Mouse (Mus musculus) left cerebral cortex, postnatal 25 days (tissue): Measurements from ENCODE around the gene Dscam. TPM values are rescaled to one million over a fixed set of nuclear protein-coding genes. Genes with fewer than 3 reads are reported as not detected.

ENCODE experiments used
- DNase-seq, 2 experiments: peaks; one replicate each; pipeline ENCODE4 v3.0.0; 2022; ENCODE audit warnings: low spot score in 2 of 2, mixed read lengths in 1 of 2
- intact Hi-C: fragments of 180-260 bp; cut with DNase I; formaldehyde crosslinking; loops from one replicate; pipeline ENCODE4 v1.15.1; 2025
- total RNA-seq, 2 experiments: library from RNA; stranded (reverse); gene quantifications; 2 replicates each; pipeline ENCODE4 v1.2.3; 2021

The Dscam gene
- total RNA-seq, 2 experiments from 2014 or later: 41.6 to 44.0 TPM

- peak in 1 of 2 experiments; percentile 90 for DNase-seq
- intact Hi-C loops: loop anchor here (2.0 kb wide), 2 partner anchors 21 to 55 kb away; no protein-coding TSS in a partner anchor
These were observed 594.7 kb downstream of the Dscam start for GRCm38 (mm10) chr16:96575841-96576240.

- no peak for DNase-seq
- intact Hi-C loops: no loop called here
These were observed 603.1 kb downstream of the Dscam start for GRCm38 (mm10) chr16:96567428-96567827.

DNA sequence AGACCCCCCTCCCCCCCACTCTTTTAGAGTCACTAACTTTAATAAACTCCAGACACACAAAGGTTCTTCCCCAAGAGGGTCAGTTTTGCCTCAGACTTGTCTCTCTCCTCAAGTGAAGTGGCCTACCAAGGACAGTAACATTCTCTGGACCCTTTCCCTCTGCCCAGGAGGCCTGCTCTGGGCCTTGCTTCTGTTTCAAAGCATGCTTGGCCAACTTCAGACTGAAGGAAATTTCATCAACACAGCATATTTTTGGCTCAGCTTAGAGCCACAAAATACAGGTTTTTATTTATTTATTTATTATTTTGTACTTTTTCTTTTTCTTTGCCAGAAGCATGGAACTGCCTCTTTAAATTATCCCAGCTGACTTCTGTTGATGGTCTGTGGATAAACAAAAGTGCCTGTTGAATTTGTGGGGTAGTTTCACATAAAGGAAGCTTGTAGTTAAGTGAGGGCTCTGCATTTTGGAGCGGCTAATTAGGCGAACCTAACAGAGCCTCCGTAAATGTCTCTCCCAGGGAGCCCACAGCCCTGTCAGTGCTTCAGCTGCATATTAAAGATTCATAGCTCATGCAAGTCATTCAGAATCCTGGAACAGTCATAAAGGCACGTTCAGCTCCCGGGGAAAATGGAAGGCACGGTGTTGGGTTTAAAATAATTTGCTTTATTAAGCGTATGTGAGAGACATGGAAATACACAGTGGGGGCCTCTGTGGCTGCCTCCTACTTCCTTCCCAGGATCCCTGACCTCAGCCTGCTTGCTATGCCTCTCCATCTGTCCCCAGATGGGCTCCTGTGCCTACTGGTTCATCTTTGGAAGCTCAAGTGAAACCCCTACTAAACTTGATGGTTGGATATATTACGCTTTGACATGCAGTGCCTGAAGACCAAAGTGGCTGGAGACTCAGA lies 606.9 kb downstream of the Dscam start:
- intact Hi-C loops: no loop called here
- DNase-seq: peak in 1 of 2 experiments; percentile 15

DNA sequence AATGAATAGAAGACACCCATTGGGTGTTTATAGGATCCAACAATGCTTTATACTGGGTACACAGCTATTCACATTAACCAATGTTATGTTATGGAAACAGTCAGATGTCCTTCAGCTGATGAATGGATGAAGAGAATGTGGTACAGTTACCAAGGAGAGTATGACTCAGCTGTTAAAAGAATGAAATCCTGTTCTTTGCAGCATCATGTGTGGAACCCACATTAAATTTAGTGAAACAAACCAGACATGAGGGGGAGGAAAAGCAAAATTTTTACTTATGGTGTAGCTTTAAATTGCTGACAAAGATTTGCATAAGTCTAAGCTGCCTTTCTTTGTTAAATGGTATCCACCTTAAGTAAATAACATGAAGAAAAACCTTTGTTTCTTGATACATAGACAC lies 610.8 kb downstream of the Dscam start:
- peak in 1 of 2 experiments; percentile 67 for DNase-seq
- intact Hi-C loops: no loop called here

DNA sequence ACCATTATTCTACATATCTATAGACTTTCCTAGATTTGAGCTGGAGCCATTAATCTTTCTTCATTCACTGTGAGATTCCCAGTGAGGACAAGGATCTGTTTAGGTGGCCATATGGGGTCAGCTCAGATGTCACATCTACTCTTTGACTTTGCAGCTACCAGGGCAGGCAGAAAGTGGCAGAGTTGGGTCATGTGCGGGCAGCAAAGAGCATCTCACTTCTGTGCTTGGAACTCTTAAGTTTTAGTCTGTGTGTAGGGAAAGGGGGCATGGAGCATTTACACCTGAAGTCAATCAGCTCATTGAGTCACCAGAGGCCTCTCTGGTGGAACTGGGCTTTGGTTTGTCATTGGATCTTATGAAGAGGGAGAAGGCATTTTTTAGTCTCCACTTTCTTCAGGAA lies 612.2 kb downstream of the Dscam start:
- no peak for DNase-seq
- intact Hi-C loops: no loop called here

DNA sequence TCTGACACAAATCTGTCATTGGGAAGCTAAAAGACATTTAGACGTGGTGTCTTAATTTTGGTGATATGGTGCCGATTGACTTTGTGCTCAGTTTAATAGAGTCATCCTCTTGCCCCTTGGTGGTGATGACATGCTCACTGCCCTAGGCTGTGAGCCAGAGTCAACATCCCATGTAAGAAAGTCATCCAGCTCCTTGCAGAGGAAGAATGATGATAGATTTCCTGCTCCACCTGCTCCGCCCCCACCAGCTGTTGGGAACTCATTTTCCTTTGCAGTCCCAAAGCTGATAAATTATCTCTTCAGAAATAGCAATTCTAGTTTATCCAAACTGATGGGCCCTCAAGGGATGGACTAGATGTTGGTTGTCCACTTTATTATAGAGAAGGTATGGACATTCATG lies 613.9 kb downstream of the Dscam start:
- no peak for DNase-seq
- intact Hi-C loops: no loop called here

- intact Hi-C loops: loop anchor here (1.0 to 2.0 kb wide), 3 partner anchors 21 to 75 kb away; no protein-coding TSS in a partner anchor
- DNase-seq: peak in 1 of 2 experiments; percentile 89
These were observed 615.1 kb downstream of the Dscam start for GRCm38 (mm10) chr16:96555412-96555811.

- intact Hi-C loops: no loop called here
- DNase-seq: no peak
These were observed 617.9 kb downstream of the Dscam start for GRCm38 (mm10) chr16:96552680-96553079.

DNA sequence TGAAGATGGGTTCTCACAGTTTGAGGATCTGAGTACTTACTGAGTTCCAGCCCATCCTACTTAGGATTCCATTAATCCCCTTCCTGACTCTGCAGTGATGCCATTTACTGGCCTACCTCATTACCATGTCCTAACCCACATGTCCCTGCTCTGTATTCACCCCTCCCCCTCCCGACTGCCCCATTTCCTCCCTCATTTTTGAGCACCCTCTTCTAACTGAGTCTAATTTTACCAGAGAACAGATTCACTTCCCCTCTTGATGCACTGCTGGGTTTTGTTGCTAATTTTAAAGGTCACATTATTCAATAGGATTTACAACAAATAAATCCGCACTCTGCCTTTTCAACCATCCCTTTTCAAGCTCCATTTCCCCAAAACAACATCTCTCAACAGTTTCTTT lies 629.5 kb downstream of the Dscam start:
- intact Hi-C loops: no loop called here
- peak in 1 of 2 experiments; percentile 35 for DNase-seq

Other genes with a start within 250 kb of the Dscam start
- 1 to 10 TPM; 3.2 to 8.0 TPM for gene Bace2, start 186.0 kb upstream of the Dscam start, total RNA-seq